Mouse (Mus musculus): ENCODE measurements around the gene Parvb. TPM values are rescaled to one million over a fixed set of nuclear protein-coding genes. Genes with fewer than 3 reads are reported as not detected.

The Parvb gene
- polyA plus RNA-seq, 1 experiment from 2014 or later = 5.1 TPM

Other genes starting within 250 kb of the Parvb start
- 0.15 and 0.27 TPM in 2 replicates for gene Efcab6, start 166.7 kb upstream of the Parvb start, polyA plus RNA-seq (2014; fragmentation: Nextera tagmentation; extraction: Ambion mirVana)
- gene Sult4a1, start 126.3 kb upstream of the Parvb start, polyA plus RNA-seq (2014; fragmentation: Nextera tagmentation; extraction: Ambion mirVana) = 4.5 and 5.8 TPM in 2 replicates
- not detected in 2 replicates for gene Pnpla5, start 108.9 kb upstream of the Parvb start, polyA plus RNA-seq (2014; fragmentation: Nextera tagmentation; extraction: Ambion mirVana)
- 0.41 and 0.44 TPM in 2 replicates for gene Pnpla3, start 64.2 kb upstream of the Parvb start, polyA plus RNA-seq (2014; fragmentation: Nextera tagmentation; extraction: Ambion mirVana)
- gene Samm50, start 39.8 kb upstream of the Parvb start, polyA plus RNA-seq (2014; fragmentation: Nextera tagmentation; extraction: Ambion mirVana) = 88.5 and 89.2 TPM in 2 replicates
- 1.9 and 2.0 TPM in 2 replicates for gene Parvg, start 92.0 kb downstream of the Parvb start, polyA plus RNA-seq (2014; fragmentation: Nextera tagmentation; extraction: Ambion mirVana)
- 1.8 and 2.6 TPM in 2 replicates for gene Shisal1, start 215.1 kb downstream of the Parvb start, polyA plus RNA-seq (2014; fragmentation: Nextera tagmentation; extraction: Ambion mirVana)